Mouse (Mus musculus): ENCODE measurements at regions not wholly inside any gene's neighbourhood (a gene's known extent, or its start where the extent isn't known, plus 50 kb on each side); places are given as distances from the start of the nearest gene placed in this dataset.

- TF ChIP-seq POLR2A (IDR thresholded peaks at IDR 0.05; ENCODE audit: low read depth, low read length) (no peak), CTCF (IDR thresholded peaks at IDR 0.05; ENCODE audit: extremely low read depth, insufficient read length, insufficient replicate concordance, low read depth, low read length) (no peak)
These were observed 102.0 kb downstream of the Nxnl2 start for GRCm38 (mm10) chr13:51272786-51273185.
